Mouse (Mus musculus) cerebellum, adult 18-20 months (tissue): ENCODE measurements around the gene Asb12.
"Not testable (repeated sequence)": the region's sequence is repeated elsewhere in the genome, so short reads cannot be mapped to it uniquely, and the experiment has no call there.

Experiments
- DNase-seq, 2 experiments: peaks; one replicate each; pipeline ENCODE4 v3.0.0; 2021

Gene Asb12

DNA sequence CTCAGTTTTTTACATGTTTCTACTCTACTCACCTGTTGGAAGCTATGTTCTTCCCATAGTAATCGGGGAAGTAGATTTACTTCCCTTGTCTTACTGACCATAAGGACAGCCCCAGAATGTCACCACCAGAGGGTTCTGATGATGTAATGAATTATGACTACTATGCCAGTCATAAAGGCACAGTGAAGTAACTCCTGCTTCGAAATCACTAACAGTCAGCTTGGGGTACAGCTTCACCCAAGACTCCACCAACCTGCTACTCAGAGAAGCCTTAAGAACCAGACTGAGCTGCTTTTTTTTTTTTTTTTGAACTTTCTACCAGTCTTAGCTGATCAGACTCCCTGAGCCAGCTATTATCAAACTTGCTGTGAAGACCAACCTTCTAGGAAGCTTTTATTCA lies at the start of gene Asb12, which contains the start of gene Pfn5:
Asb12 (minus strand) TSS at position 101 of the 400 bp plus-strand sequence.
Pfn5 (plus strand) TSS at position 218 of the 400 bp plus-strand sequence.
- no peak for DNase-seq

DNA sequence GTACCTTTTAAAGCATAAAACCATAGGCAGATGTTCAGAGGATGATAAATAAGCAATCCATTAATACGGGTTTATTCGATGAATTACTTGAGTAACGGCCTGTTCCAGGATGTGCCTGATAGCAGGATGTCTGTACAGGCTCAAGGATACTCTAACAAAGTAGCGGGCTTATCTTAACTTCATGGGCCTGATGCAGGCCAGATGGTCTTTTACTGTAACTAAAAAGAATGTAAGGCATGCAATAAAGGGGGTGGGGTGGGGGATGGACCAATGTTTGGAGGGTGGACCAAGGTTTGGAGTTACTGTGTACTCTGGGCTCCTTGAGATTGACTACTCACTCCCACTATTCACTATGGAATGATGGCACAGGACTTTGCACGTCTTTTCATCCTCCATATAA lies 42.8 kb upstream of the Asb12 start:
- DNase-seq = no peak

DNA sequence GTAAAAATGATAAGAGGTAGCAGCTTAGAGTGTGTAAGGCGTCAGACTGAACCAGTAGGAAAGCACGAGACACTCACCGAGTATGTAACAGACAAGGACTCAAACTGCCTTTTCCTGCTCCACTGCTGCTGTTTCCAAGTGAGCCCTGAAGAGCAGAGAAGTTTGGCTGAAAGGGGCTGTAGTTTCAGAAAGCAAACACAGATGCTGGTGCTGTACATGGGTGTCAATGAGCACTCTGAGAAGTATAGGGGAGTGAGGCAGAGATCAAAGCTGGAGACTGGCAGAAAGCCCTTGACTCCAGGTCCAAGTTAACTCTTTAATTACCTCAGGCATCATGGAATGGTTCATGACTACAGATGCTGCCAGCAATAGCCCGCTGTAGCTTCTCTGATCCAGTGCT lies 3.5 kb downstream of the Asb12 start:
- no peak for DNase-seq

DNA sequence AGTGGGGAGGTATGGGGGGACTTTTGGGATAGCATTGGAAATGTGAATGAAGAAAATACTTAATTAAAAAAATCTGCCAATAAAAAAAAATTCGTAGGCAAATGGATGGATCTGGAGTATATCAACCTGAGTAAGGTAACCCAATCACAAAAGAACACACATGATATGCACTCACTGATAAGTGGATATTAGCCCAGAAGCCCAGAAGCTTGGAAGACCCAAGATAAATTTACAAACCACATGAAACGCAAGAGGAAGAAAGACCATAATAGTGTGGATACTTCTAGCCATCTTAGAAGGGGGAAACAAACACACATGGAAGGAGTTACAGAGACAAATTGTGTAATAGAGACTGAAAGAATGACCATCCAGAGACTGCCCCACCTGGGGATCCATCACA lies 22.3 kb downstream of the Asb12 start:
- not testable (repeated sequence) for DNase-seq

DNA sequence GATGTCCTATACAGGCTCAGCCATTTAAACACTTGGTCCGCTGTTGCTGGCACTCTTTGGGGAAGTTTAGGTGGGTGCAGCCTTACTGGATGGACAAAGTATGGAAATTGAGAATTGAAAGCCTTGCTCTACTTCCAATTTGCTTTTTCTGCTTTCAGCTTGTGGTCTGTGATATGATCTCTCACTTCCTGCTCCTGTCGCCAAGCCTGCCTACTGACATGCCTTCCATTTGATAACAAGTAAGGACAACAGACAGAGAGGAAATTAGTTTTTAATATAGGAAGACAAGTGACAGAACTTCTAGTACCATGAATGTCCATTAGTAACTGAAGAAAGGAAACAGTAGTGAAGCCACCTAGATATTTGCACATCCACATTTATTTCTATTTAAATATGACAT lies 32.6 kb downstream of the Asb12 start:
- DNase-seq = no peak

DNA sequence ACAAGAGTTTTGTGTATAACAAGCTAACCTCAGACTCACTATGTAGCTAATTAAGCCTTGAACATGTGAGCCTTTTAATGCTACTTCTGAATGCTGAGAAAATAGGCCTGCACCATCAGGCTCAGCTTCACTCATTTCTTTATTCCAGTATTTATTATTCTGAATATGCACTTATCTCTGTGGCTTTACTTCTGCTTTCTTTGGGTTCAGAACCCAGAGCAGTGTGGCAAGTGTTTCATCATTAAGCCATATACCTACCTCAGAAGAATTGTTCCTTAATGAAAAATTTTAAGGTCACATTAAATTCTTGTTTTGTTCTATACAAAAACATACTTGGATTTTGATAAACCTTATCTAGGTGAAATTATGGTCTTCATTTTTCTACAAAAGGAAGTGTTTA lies 33.9 kb downstream of the Asb12 start:
- no peak for DNase-seq

DNA sequence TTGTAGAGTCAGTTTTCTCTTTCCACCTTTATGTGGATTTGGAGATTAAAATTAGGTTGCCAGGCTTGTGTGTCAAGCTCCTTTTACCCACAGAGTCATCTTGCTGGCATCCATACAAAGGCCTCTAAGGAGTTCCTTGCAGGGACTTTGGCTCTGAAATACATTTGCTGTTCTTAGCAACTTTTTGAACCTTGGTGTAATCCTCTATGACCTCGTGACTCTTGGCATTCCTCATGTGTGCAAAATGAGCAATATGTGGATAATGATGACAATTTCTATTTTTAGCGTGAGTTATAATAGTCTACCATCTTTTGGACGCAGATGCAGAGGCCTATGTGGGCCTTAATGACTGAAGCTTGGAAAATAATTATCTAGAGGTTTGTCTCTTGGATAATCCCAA lies 100.6 kb downstream of the Asb12 start:
- no peak for DNase-seq

DNA sequence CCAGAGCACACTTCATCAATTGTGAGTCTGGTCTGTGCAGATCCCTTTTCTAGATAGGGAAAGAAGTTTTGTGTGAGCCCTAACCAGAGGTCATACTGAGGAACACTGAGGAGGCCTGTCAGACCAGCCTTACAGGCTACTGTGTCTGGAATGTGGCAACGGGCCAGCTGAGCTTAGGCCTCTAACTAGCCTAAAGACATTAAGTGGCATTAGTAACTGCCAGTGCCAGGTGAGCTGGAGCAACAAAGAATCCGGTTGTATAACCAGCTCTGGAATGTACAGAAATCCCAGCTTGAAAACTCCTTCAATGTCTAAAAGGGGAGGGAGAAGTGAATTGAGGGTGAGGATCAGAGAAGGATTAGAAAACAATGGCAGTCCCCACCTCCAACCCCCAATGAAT lies 111.9 kb downstream of the Asb12 start:
- peak in 1 of 2 experiments; percentile 27 for DNase-seq

DNA sequence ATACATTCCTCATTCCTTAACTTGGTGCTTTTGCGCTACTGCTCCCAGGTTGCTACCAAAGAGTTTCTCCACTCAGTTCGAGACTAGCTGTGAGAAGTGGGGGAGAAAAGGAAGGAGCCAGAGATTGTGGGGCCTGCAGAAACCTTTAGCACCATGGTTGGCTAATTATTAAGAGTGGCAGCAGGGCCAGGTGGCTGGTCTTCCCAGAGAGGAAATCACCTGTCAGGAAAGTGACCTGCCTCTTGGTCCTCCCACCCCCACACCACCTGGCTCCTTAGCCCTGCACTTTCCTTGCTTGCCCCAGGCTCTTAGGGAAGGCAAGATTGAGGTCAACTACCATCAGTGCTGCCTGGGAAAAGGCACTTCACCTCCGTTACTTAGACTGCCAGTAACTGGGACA lies 112.6 kb downstream of the Asb12 start:
- peak in 1 of 2 experiments; percentile 64 for DNase-seq

DNA sequence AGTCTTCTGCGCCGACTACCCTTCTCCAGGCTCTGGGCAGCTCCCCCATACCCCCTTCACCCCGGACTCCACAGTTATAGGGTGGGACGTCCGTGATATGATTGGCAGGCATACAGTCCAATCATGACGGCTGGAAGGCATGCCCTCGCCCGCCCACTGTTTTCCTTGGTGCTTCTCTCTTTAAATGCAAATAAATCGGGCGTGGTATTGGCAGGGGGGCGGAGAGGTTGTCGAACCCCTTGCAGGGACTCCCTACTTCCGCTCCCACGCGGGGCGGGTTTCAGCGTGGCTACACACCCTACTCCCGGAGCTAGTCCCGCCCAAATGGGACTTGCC lies 113.0 kb downstream of the Asb12 start, which contains the start of gene Amer1:
Amer1 (minus strand) TSS at position 97 of the 336 bp plus-strand sequence.
- DNase-seq = peak; percentile 87 to 91

DNA sequence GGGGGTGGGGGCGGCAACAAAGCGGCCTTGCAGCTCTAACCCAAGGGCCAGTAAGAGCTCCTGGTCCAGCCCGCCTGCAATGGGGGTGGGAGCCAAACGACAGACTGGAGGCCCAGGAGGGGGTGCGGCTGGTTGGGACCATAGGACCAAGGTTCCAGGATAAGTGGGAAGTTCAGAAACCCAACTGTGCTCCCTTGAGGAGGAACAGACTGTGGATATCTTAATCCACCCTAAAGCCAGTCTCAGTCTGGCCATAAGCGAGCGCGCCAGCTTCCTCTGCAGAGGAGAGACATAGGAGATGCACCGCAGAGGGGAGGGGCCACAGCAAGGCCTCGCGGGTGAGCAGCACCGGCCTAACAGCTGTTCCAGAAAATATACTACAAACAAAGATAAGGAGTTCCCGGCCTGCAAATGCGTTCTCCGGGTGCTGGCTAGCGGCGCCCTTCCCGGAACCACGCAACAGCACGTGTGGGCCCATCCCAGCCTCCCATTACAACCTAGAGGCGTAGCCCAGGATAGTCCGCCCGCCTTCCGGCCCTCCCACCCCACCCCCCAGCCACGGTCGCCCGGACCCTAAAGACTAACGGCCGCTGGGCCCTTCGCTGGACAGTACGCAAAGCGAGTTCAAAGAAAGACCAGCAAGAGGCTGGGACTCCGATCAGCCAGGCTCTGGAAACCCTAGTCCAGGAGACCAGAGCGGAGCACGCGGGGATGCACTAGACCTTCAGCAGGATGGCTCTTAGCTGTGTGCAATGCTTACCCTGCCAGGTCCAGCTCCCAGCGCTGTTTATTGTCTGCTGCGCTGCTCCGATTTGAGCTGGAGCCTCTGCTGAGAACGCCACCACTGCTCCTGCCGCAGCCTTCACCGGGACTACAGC lies 113.7 kb downstream of the Asb12 start:
- DNase-seq = peak; percentile 54 to 55

DNA sequence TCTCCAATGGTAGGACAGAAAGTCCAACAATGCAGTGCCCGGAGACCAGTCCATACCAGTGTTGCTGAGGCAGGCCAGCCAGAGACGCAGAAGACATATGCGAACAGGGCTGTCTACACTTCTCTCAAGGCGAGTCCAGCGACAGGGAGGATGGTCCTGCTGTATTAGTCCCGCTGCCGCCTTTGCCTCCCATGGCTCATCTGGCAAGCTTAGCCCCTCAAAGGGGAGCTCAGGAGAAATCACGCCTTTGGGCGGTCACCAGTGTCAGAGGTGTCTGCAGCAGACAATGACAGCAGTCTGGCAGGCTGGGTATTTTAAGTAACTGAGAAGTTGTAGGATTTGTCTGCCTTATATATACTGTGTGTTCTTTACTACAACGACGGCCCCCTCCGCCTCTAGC lies 114.4 kb downstream of the Asb12 start:
- DNase-seq = peak; percentile 12 to 18

DNA sequence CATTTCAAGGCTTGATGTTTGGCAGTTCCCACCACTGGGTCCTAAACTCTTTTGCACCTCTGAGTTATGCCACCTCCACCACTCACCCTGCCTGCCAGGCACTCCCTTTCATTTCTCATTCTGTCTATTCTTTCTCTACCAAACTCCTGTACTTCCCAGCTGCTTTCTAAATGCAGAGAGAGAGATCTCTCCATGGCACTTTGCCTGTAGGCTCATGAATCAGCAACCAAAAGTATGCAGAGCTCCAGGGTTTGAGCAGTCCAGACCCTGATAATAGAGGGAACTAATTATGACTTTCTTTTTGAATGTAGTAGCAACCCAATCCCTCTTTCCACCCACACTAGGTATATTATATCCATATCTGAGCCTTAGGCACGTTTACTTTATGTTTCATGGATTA lies 115.5 kb downstream of the Asb12 start:
- no peak for DNase-seq

DNA sequence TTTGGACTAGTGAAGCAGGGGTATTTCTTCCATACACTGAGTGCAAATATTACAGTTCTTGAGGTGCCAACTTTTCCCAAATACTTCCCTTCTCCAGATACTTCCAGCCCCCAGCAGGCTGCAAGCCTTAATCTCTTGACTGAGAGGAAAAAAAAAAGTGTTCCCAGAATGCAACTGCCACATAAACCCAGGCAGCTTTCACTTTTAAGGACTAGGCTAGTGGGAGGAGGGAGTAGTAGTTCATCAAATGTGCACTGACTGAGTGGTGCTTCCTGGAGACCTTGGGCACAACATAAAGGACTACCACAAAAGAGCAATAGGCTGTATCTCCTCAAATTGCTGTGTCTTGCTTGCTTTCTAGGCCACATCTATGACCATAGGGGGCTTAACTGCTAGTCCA lies 116.5 kb downstream of the Asb12 start:
- DNase-seq = no peak

DNA sequence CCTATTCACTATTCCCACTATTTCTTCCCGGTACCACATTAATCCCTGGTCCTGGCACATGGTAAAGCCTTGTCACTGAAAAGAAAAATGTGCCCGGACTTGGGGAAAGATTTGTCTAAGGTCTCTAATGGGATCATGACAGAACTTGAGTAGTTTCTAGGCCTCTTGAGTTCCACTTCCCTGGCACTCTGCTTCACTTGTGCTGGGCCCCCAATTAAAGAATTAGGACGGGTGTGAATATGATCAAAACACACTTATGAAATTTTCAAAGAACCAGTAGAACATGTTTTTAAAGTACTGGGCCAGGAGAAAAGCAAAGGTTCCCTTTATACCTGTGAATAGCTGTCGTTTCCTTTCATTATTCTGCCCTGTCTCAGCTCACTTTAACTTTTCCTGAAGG lies 119.3 kb downstream of the Asb12 start:
- no peak for DNase-seq

DNA sequence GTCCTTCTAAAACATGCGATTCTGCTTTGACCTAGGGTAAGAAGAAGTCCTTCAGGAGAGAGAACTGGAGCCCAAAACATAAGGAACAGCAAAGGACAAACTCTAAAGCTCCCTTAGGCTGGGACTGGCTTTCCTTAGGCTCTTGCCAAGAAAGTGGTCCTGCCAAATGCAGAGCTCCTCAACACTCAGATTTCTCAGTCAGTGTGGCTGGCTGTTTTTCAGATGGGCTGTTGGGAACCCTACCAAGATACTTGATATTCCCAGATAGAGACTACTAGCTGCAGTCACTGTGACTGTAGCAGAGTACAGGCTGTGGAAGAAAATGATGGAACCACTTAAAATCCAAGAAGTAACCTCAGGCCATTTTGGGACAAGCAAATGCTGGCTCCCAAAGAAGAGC lies 120.6 kb downstream of the Asb12 start:
- DNase-seq = no peak
